Mouse (Mus musculus) embryonic facial prominence, embryonic 13.5 days (tissue): ENCODE data around the gene Naip1. TPM values are rescaled to one million over a fixed set of nuclear protein-coding genes. Genes with fewer than 3 reads are reported as not detected.
A peak's percentile ranks its signal among the peaks of the same experiment; 100 is the strongest.
"Not testable (repeated sequence)": the region's sequence is repeated elsewhere in the genome, so short reads cannot be mapped to it uniquely, and the experiment has no call there.

Experiments
- ATAC-seq: fragments of 200-750 bp; cut with Nextera tagmentation; 2 replicates; pipeline ENCODE4 v1.8.0; 2017; ENCODE audit warnings: low read depth; ENCODE audit not compliant: insufficient number of reproducible peaks, insufficient read depth, low FRiP score, low TSS enrichment
- H3K27ac ChIP-seq: fragments of 300-500 bp; sonication (generic); 2 replicates; pipeline ENCODE4 v1.5.1; 2015; ENCODE audit warnings: moderate library complexity, mild to moderate bottlenecking, inconsistent platforms
- H3K27me3 ChIP-seq: fragments of 300-500 bp; sonication (generic); 2 replicates; pipeline ENCODE4 v1.6.1; 2015; ENCODE audit warnings: mild to moderate bottlenecking, inconsistent platforms
- H3K36me3 ChIP-seq: fragments of 300-500 bp; sonication (generic); 2 replicates; pipeline ENCODE4 v1.6.1; 2015; ENCODE audit warnings: mild to moderate bottlenecking, inconsistent platforms
- H3K4me1 ChIP-seq: fragments of 300-500 bp; sonication (generic); 2 replicates; pipeline ENCODE4 v1.6.1; 2015; ENCODE audit warnings: inconsistent platforms
- H3K4me2 ChIP-seq: fragments of 300-500 bp; sonication (generic); 2 replicates; pipeline ENCODE4 v1.6.1; 2015; ENCODE audit warnings: moderate library complexity, mild to moderate bottlenecking, inconsistent platforms
- H3K4me3 ChIP-seq: fragments of 300-500 bp; sonication (generic); 2 replicates; pipeline ENCODE4 v1.5.1; 2015; ENCODE audit warnings: mild to moderate bottlenecking, inconsistent platforms
- H3K9ac ChIP-seq: fragments of 300-500 bp; sonication (generic); 2 replicates; pipeline ENCODE4 v1.6.1; 2015; ENCODE audit warnings: mild to moderate bottlenecking, inconsistent platforms
- H3K9me3 ChIP-seq: fragments of 300-500 bp; sonication (generic); 2 replicates; pipeline ENCODE4 v1.6.1; 2016; ENCODE audit warnings: inconsistent platforms
- WGBS: fragments of 180-500 bp; shearing (Covaris S2); methylation state at CpG from one replicate; pipeline ENCODE4 v1.1.7; 2015; ENCODE audit warnings: mixed read lengths; 5-methylcytosine and 5-hydroxymethylcytosine counted together
- polyA plus RNA-seq: library from polyadenylated mRNA; unstranded; fragments of >200 nt; fragmentation: Nextera tagmentation; extraction: Ambion mirVana; gene quantifications from 2 replicates; pipeline ENCODE4 v1.2.1, GENCODE M21; 2015

Naip1 gene
- not detected in 2 replicates for polyA plus RNA-seq

DNA sequence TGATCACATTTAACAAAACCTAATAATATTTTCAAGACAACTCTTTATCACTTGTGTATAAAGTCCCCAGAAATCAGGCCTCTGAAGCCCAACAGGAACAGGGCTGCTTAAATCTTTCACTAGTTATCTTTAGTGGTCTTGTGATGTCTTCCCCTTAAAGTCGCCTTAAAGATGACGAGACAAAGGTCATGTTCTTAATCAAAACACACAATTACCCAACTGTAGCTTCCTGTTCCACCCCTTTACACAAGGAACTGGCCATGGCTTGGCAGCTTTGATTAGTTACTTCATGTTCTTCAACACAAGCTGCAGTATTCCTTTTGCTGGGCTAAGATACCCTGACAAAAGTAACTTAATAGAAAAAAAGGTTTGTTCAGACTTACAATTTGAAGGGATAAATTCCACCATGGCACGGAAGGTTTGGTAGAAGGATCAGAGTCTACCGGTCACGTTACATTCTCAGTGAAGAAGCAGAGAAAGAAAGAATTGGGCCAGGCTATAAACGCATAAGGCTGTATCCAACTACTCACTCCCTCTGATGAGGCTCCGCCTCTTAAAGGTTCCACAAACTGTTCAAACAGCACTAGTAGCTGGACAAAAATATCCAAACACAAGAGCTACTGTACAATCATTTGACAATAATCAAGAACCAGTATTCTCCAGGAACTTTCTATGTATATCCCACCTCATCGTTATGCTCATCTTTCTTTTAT is at the start of gene Naip1:
Gene Naip1, minus strand, starts transcription at position 455 of the 713 bp plus-strand sequence.
- H3K4me1 ChIP-seq, H3K36me3 ChIP-seq, H3K27ac ChIP-seq, H3K9me3 ChIP-seq, ATAC-seq, H3K9ac ChIP-seq, H3K4me3 ChIP-seq, H3K27me3 ChIP-seq, H3K4me2 ChIP-seq: not testable (repeated sequence)
- WGBS: 77% methylated on average over 8 of the region's 8 CpGs

DNA sequence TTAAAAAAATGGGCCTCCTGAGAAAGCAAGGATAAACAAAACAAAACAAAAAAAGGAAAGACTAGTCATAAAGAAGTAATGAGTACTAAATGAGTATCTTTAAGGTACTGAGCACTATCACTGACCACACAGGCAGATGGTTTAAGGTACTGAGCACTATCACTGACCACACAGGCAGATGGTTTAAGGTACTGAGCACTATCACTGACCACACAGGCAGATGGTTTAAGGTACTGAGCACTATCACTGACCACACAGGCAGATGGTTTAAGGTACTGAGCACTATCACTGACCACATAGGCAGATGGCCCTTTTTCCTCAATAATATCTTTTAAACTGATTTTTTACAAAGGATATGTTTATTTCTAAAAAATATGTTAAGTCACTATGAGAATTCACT is 47.0 kb upstream of the Naip1 start:
- not testable (repeated sequence) for ATAC-seq, H3K4me1 ChIP-seq, H3K36me3 ChIP-seq, H3K4me3 ChIP-seq, H3K27ac ChIP-seq, H3K27me3 ChIP-seq, H3K4me2 ChIP-seq, H3K9me3 ChIP-seq, H3K9ac ChIP-seq

DNA sequence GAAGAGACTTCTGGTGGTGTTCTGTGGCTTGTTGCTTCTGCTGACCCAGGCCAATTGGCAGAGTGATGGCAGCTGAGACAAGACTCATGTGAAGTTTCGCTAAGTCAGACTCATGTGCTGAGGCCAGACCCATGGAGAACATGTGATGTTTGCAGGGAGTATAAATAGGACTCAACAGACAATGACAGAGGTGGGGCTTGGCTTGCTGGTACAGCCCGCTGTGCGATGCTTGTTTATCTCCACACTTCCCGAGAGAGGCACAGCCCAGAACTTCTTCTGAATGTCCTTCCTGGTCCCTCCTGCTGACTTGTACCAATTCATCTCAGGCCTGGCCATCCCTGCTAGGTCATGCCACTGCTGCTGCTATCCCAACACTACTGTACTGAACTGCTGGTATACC is 42.7 kb upstream of the Naip1 start:
- WGBS: 88% methylated on average over 4 of the region's 4 CpGs
- Histone ChIP-seq H3K4me3 (no peak overlapping the region), H3K9ac (no peak overlapping the region), H3K4me2 (no peak overlapping the region), H3K4me1 (peaks cover 12% of the 10 kb centered on the region), H3K27ac (no peak overlapping the region), H3K27me3 (no peaks in the 10 kb centered on the region), H3K36me3 (no peaks in the 10 kb centered on the region), H3K9me3 (no peaks in the 10 kb centered on the region)
- ATAC-seq: no peak

DNA sequence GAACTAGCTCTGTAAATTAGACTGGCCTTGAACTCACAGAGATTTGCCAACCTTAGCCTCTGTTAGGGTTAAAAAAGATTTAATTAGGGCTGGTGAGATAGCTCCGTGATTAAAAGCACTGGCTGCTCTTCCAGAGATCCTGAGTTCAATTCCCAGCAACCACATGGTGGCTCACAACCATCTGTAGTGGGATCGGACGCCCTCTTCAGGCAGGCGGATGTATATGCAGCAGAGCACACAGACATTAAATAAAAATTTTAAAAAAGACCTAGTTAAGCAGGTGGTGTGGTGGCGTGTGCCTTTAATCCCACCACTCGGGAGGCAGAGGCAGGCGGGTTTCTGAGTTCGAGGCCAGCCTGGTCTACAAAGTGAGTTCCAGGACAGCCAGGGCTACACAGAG is 41.7 kb upstream of the Naip1 start:
- H3K4me2 ChIP-seq: not testable (repeated sequence)
- WGBS: 64% methylated on average over 8 of the region's 8 CpGs

DNA sequence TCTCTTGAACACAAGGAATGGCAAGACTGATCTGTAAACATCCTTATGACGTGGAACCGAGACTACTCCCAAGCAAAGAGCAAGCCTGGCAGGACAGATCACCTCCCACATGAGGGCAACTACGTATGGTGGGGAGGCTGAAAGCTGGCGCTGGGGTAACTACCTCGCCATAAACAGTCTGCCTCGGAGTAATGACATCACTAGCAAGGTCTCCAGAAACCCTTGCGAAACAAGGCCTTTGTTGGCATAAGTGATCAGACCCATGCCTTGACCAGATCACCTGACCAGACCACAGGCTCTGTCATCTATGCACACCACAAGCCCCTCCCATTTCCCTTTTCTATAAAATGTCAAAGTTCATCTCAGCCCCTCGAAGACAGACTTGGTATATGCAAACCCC is 40.6 kb upstream of the Naip1 start:
- peaks cover 12% of the 10 kb centered on the region for H3K4me1 ChIP-seq
- no peak for ATAC-seq
- no peaks in the 10 kb centered on the region for H3K27me3 ChIP-seq
- no peak overlapping the region for H3K4me2 ChIP-seq
- H3K27ac ChIP-seq: no peak overlapping the region
- 66% methylated on average over 8 of the region's 8 CpGs for WGBS
- H3K4me3 ChIP-seq: no peak overlapping the region
- H3K9me3 ChIP-seq: no peaks in the 10 kb centered on the region
- H3K36me3 ChIP-seq: peaks cover 1% of the 10 kb centered on the region
- H3K9ac ChIP-seq: no peak overlapping the region

More for the DNA sequence above, 41.7 kb upstream of the Naip1 start:
- H3K9ac ChIP-seq, H3K9me3 ChIP-seq, H3K27ac ChIP-seq, H3K27me3 ChIP-seq, H3K4me3 ChIP-seq, ATAC-seq, H3K36me3 ChIP-seq: not testable (repeated sequence)
- H3K4me1 ChIP-seq: peaks cover 12% of the 10 kb centered on the region

DNA sequence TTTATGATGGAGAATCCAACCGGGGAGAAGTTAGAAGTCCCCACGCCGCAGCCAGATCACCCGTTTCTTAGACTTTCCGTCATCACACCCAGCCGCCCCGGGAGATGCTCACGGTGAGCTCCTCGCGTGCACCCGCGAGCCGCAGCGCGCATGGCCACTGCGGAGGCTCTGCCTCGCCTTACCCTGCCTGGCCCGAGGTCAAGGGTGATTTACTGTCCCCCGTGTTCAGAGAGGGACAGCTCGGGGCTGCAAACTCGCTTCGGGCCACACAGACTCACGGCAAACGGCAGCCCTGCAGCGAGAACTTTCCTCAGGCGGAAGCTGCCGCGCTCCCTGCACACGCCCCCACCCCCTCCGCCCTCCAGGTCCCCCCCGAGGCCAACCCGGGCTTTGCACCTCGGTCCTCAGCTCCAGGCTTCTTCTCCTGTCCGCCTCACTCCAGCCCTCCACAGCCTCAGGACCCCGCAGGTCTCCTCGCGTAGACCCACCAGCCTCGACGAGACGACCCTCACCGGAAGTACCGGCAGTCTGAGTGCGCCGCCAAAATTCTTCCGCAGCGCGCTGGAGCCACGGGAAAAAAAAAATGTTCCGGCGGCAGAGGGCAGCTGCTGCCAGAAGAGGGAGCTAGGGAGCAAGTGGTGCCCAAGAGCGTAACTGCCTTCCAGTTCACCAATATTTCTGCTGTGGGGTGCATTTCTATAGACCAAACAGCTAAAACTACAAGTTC is 39.6 kb upstream of the Naip1 start, which contains the start of gene Gtf2h2:
Gene Gtf2h2, minus strand, starts transcription at position 519 of the 727 bp plus-strand sequence.
- ATAC-seq: peak; percentile 71; the same call in 1 of the 2 replicates
- peaks cover 12% of the 10 kb centered on the region for H3K4me1 ChIP-seq

DNA sequence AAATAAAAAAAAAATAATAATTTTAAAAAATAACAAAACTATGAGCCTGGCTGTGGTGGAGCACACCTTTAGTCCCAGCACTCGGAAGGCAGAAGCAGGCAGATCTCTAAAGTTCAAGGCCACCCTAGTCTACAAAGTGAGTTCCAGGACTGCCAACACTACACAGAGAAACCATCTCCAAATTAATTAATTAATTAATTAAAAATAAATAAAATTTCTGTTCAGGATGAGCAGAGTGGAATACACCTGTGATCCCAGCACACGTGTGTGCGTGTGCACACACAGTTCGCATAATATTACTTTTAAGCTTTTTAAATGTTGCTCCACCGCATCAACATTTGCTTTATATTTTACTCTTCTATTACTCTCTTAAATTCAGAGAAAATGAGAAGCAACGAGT is 39.0 kb upstream of the Naip1 start:
- H3K27ac ChIP-seq: 0 out of 2 replicates have a peak overlapping the region, but pooled peaks have one; percentile 86

More for the DNA sequence above, 39.6 kb upstream of the Naip1 start, which contains the start of gene Gtf2h2:
- H3K9me3 ChIP-seq: no peaks in the 10 kb centered on the region
- H3K27ac ChIP-seq: peak within 1 kb of the TSS; percentile 86
- no peaks in the 10 kb centered on the region for H3K27me3 ChIP-seq
- peak within 1 kb of the TSS; percentile 70 for H3K4me2 ChIP-seq
- H3K9ac ChIP-seq: peak within 1 kb of the TSS; percentile 92
- H3K4me3 ChIP-seq: peak within 1 kb of the TSS; percentile 94
- peaks cover 12% of the 10 kb centered on the region for H3K36me3 ChIP-seq
- WGBS: under 1% methylated on average over 51 of the region's 51 CpGs

DNA sequence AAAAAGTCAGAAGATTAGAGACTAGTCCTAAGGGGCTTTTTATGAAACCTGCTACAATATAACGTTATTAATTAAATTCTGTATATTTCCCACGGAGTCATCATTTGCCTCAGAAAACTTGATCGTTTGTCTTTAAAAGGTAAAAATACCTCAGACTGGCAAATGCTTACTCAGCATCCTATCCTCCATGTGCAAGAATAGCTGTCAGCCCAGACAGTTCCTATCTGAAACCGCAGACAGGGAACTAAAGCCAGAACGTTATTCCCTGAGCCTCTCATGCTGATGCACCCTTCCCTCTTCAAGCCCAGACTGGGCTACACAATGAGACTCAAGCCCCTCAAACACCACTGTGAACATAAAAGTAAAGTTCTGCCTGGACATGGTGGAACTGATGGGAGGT is 37.8 kb upstream of the Naip1 start:
- Histone ChIP-seq H3K27ac (no peak overlapping the region), H3K4me3 (no peak overlapping the region), H3K4me2 (no peak overlapping the region), H3K27me3 (no peaks in the 10 kb centered on the region), H3K4me1 (peaks cover 12% of the 10 kb centered on the region), H3K36me3 (peaks cover 23% of the 10 kb centered on the region), H3K9ac (0 out of 2 replicates have a peak overlapping the region, but pooled peaks have one; percentile 22), H3K9me3 (no peaks in the 10 kb centered on the region)
- 86% methylated on average over 5 of the region's 5 CpGs for WGBS
- no peak for ATAC-seq

More for the DNA sequence above, 39.0 kb upstream of the Naip1 start:
- Histone ChIP-seq H3K27me3 (no peaks in the 10 kb centered on the region), H3K4me1 (peaks cover 12% of the 10 kb centered on the region), H3K9ac (peak overlapping the region; percentile 92), H3K4me2 (peak overlapping the region; percentile 70), H3K4me3 (peak overlapping the region; percentile 94), H3K36me3 (peaks cover 18% of the 10 kb centered on the region), H3K9me3 (no peaks in the 10 kb centered on the region)
- ATAC-seq: no peak
- WGBS: 17% methylated on average over 6 of the region's 6 CpGs

DNA sequence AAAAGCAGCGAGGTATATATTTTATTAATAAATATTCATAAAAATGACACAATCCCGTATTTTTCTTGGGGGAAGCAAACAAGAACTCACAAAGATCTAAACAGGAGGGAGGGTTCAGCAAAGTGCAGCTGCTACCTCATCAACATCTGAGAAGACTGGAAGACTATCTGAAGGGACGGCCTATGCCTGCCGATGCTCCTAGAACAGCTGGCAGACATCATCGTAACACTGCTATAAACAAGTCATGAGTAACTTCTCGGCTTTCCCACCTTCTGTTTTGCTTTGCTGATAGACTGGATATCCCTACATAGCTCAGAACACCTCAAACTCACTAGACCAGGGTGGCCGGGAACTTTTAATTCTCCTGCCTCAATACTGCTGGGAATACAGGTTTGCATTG is 30.9 kb upstream of the Naip1 start:
- whole genome bisulfite sequencing: 95% methylated on average over 7 of the region's 7 CpGs
- no peak overlapping the region for H3K9ac ChIP-seq
- H3K4me1 ChIP-seq: no peaks in the 10 kb centered on the region
- H3K9me3 ChIP-seq: no peaks in the 10 kb centered on the region
- no peaks in the 10 kb centered on the region for H3K27me3 ChIP-seq
- ATAC-seq: no peak
- peaks cover 60% of the 10 kb centered on the region for H3K36me3 ChIP-seq
- H3K27ac ChIP-seq: no peak overlapping the region
- H3K4me3 ChIP-seq: no peak overlapping the region
- H3K4me2 ChIP-seq: no peak overlapping the region

DNA sequence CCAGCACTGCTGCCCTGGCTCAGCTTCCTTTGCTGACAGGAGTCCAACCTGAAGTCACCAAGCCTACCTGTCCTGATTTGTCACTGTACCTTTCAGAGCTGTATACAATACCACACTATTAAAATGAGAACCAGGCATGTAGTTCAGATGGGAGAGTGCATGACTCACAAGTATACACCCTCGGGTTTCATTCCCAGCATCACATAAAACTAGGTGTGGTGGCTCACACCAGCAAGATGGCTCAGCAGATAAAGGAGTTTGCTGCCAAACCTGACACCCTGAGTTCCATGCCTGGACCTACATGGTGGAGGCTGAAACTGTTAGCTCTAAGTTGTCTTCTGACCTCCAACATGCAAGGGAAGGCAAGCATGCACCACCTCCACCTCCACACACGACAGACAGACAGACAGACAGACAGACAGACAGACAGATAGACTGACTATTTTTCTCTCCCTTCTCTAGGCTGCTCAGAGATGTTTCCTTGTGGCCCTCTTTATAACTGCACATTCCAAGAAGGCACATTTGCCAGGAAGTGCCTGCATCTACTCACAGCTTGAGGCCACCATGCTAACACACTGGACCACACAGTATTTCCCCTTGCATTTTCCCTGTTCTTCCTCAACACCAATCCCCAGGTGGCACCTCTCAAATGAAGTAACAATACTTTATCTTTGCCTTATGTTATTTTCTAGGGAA is 11.0 kb upstream of the Naip1 start:
- Histone ChIP-seq H3K36me3 (peaks cover 61% of the 10 kb centered on the region), H3K4me1 (no peaks in the 10 kb centered on the region), H3K27ac (no peak overlapping the region), H3K27me3 (no peaks in the 10 kb centered on the region), H3K9me3 (peaks cover 7% of the 10 kb centered on the region; the same call in 1 of the 2 replicates), H3K9ac (no peak overlapping the region), H3K4me2 (no peak overlapping the region), H3K4me3 (no peak overlapping the region)
- no peak for ATAC-seq
- 88% methylated on average over 2 of the region's 2 CpGs for whole genome bisulfite sequencing

DNA sequence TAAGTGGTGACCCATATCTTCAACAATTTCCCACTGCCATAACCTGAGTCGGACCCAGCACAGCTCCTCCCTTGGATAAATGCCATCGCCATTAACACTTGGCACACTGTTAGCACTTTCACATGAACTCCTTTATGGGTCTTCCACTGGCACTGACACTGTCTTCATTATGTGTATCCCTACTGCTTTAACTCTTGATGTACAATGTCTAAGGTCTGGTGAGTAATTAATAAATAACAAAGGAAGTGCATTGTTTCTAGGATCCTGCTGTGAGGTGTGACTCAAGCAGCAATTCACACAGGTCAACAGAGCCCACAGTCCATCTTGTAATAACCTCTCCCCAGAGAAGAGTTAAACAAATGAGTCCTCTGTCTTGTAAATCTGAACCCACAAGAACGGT is 8.7 kb upstream of the Naip1 start:
- Histone ChIP-seq H3K27ac (no peak overlapping the region), H3K27me3 (no peaks in the 10 kb centered on the region), H3K9me3 (no peaks in the 10 kb centered on the region), H3K4me3 (no peak overlapping the region), H3K36me3 (peaks cover 40% of the 10 kb centered on the region), H3K9ac (no peak overlapping the region), H3K4me2 (no peak overlapping the region), H3K4me1 (no peaks in the 10 kb centered on the region)
- no peak for ATAC-seq
- 74% methylated on average over 3 of the region's 3 CpGs for WGBS
